Mouse (Mus musculus) left cerebral cortex, postnatal 25 days (tissue): ENCODE measurements at regions not wholly inside any gene's neighbourhood (a gene's known extent, or its start where the extent isn't known, plus 50 kb on each side); places are given as distances from the start of the nearest gene placed in this dataset.

Source experiments
- DNase-seq, 2 experiments: peaks; one replicate each; pipeline ENCODE4 v3.0.0; 2022; ENCODE audit warnings: low spot score in 2 of 2, mixed read lengths in 1 of 2
- intact Hi-C: fragments of 180-260 bp; cut with DNase I; formaldehyde crosslinking; loops from one replicate; pipeline ENCODE4 v1.15.1; 2025

DNA sequence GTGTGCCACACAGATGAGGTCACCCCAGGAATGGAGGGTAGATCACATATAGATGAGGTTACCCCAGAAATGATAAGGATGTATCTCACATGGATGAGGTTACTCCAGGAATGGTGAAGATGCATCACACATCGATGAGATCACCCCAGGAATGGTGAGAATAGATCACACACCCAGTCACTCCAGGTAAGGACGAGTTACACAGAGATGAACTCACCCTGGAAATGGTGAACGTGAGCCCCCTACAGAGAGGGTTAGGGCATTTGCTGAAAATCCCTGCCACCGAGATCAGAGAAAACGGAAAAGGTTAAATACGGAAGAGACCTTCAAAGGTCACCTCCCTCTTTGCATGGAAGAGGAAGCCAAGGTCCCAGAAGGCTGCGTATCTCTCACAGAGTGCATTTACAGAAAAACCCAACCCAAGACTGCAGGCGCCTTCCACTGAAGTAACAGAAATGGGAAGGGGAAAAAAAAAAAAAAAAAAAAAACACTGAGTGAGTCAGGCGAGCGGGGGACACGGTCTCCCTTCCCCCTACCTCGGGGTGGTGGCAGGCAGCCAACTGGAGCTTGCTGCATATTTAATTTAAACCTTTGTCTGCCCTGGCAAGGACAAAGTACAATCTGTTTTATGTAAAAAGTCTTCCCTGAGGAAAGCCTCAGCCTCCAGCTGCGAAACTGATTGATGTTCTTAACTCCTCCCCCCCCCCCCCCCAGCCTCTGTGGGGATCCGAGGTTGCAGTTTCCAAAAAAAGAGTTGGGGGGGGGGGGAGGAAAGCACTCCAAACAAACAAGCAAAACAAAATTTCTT is 175.8 kb upstream of the Jmjd1c start:
- intact Hi-C loops = loop anchor here (1.0 kb wide), 1 partner anchor 83 kb away; no protein-coding TSS in a partner anchor
- DNase-seq = peak; percentile 47 to 71

DNA sequence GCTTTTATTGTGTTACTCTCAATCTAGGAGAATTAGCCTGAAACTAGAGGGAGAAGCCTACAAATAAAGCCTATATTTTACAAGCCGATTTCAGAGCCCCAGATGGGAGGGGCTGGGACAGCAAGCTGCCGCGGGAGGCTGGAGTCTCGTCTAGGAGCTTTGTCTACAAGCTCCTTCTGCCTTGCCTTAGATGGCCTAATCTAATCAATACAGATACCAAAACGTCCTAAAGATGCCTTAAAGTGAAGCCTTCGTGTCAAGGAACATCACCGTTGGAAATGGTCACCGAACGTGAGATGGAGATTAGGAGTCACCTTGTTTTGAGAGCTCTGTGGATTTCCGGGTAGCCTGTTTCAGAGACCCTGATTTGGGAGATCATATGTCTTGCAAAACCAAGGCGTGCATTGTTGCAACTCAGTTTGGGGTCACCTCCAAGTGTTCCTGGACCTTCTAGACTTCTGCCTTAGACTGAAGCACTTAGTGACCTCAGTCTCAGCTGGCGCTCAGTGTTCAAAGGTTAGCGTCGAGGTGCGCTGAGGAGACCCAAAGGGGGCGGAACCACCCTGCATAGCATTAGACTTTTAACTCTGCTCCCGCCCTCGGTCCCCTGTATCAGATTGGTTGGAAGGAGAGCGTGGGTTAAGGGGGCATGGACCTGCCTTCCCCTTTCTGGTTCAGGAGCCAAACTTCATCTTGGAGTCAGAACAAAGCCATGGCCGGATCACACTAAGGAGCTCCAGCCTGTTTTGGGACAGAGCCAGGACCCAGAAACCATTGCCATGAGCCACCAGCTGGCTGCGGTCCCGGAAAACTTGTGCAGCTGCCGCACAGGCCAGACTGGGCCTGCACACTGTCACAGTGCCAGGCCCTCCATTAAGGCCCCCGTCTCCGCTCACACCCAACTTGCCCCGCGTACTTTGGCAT is 174.9 kb upstream of the Jmjd1c start:
- DNase-seq = peak; percentile 87 to 91
- intact Hi-C loops = loop anchor here (1.0 kb wide), 1 partner anchor 82 kb away; no protein-coding TSS in a partner anchor

DNA sequence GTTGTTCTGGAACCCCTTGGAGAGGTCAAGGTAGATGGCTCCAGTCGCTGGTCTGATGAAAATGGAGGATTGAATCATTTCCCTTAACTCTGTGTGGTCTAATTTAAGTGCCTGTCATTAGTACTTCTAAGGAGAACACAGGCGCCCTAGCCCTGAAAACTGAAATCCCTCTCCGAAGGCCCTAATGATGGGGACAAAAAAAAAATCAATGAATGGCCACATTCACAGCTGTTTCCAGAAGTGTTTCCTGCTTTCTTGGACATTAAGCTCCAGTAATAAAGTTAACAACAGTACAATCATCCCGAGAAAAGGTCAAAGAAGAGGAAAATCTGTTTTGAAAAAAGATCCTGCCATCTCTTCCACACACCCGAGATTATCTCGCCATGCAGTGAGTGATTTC is 174.1 kb upstream of the Jmjd1c start:
- intact Hi-C loops = no loop called here
- no peak for DNase-seq

DNA sequence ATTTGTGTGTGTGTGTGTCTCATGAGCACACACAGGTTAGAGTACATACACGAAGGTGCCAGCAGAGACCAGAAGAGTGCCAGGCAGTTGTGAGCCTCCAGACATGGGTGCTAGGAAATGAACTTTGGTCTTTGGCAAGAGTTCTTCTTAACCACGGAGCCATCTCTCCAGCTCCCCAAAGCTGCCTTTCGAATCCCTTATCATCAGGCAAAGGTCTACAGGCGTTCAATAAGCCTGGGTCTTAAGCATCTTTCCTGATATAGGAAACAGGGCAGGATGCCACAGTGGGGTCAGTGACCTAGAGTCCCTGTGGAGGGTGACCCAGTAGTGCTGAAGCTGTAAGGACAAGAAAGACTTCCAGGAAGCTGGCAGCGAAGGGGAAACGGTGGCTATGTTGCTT is 173.6 kb upstream of the Jmjd1c start:
- intact Hi-C loops = no loop called here
- no peak for DNase-seq

DNA sequence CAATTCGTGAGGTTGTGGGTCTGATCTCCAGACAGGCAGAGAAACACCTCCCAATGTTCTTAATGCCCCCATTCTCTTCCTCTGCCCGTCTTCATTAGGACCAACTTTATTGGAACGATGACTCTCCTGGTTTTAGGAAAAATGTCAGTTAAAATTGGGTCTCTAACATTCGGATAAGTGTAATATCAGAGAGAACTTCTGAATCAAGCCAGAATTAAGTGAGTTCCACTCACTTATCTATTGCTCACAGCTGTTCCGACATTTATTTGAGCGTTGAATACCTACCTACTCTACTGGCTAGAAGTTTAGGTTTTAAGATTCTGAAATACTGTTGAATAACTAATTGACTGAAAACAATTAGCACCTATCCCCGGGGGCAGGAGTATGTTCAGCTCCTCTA is 172.0 kb upstream of the Jmjd1c start:
- intact Hi-C loops = no loop called here
- DNase-seq = no peak

DNA sequence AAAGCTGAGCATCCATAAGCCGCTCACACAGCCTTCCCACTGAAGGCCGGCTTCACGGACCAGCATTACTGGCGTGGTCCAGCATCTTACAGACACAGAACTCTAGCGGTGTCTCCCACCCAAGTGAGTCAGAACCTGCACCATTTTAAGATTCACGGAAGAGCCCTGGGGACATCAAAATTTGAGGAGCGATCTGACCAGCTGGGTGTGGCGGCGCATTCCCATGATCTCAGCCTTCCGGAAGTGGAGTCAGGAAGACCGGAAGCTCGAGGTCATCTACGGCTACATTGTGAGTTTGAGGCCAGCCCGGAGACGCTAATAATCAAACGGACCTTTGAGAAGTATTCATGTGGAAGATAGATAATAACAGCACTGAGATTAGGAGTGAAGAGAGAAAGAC is 171.5 kb upstream of the Jmjd1c start:
- DNase-seq = no peak
- intact Hi-C loops = no loop called here

DNA sequence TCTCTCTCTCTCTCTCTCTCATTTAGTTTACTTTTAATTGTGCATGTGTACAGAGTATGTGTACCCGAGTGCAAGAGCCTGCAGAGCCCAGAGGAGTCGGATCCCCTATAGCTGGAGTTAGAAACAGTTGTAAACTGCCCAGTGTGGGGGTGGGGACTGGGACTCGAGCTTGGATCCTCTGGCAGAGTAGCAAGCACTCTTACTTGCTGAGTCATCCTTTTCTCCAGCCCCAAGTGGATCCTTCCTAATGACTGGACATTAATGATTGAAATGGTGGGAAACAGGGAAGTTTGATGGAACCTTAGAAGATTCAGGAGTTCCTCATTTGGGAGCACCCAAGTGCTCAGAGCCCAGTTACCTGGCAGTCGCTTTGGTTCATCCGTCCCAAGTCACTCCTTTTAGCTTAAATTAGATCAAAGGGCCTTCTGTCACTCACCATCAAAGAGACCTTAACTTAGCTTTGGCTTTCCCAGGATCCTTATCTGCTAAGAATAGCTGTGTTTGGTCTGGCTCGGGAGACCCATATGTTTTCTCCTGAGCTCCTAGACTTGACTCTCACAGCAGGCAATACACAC is 170.3 kb upstream of the Jmjd1c start:
- DNase-seq = no peak
- intact Hi-C loops = no loop called here

DNA sequence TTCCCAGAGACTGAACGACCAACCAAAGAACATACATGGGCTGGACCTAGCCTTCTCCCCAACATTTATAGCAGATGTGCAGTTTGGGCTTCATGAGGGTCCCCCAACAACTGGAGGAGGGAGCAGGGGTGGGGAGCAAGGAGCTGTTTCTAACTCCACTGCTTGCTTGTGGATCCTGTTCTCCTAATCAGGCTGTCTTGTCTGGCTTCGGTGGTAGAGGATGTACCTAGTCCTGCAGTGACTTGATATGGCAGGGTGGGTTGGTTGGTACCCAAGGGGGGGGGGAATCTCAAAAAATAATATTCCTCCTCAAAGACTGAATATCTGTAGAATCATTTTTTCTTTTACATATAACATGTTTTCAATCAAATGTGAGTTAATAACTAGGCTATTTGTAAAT is 168.3 kb upstream of the Jmjd1c start:
- intact Hi-C loops = no loop called here
- DNase-seq = no peak

DNA sequence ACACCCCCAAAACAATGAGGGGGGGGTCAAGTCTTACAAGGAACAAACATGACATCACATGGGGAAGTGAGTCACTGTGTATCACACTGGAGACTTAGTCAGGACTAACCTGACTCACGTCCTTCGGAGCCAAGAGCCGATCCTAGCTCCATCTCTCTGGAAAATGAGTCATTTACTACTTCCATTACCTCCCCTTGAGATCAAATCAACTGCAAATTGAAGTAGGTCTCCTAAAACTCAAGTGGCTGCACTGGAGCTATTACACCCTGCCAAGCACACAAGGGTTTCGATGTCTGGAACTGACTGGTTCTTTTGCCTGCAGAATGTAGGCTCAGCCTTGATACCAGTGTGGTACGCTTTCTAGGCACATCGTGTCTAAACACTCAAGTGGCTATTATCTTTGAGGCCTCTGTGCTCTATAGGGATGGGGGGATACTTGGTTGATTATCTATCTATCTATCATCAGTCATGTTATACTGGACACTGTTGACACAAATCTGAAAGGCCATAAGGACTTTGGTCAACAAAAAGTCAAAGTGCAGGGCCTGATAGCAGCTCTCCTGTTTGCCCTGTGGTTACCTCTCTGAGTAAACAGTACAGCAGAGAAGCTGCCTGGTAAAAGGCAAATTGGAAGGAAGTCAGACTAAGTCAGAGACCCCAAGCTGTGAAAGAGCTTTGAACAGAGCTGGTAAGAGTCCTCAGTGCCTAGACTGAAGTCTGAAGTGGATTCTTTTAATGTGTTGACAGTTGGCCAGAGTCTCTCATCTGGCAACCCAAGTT is 167.5 kb upstream of the Jmjd1c start:
- intact Hi-C loops = no loop called here
- peak in 1 of 2 experiments; percentile 64 for DNase-seq

DNA sequence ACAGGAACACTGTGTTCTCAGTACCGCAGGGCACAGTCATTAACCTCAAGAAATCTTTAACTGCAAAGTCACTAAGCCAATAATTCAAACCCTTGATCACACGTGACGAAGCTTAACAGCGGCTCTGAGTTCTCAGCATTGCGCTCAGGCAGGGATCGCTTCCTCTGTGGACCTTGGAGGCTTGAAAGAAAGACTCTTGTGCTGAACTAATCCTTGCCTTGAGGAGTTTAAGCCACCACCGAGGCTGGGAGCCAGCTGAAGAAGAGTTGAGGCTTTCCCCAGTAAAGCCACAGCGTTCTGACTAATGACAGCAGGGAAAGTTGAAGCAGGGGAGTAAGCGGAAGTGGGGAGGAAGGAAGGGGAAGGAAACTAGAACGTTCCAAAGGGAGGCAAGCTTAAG is 165.4 kb upstream of the Jmjd1c start:
- DNase-seq = no peak

DNA sequence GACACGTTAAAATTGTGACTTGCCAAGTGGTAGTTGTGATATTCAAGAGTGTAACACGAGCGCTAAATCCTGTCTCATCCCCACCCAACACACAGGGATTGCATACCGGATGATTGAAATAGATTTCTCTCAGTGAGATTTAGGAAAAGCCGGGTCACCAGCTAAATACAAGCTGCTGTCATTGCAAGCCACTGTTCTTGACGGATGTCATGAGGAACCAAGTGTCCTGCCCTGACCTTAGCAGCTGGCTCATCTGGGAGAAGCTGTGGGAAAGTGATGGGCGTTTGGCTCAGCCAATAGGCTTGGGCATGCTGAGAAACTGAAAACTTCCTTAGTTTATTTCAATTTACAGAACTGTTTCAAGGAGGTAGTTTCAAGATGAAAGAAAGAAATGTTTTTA is 164.4 kb upstream of the Jmjd1c start:
- no peak for DNase-seq
- intact Hi-C loops = no loop called here

More for the DNA sequence above, 165.4 kb upstream of the Jmjd1c start:
- intact Hi-C loops = no loop called here

DNA sequence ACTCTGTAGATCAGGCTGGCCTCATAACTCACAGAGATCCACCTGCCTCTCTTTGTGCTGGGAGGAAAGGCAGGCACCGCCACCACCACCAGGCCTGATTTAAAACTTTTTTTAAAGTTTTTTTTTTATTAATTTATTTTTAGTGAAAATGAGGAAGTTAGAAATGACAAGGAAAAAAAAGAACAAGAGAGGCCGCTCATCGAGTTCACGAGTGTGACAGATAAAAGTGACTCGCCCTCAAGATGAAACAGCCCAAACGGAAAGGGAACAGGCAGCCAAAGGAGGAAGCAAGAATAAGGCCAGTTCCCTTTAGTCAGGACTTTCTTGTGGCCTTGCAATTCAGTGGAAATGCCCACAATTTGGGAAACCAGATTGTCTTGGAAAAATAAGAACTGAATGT is 163.4 kb upstream of the Jmjd1c start:
- intact Hi-C loops = no loop called here
- DNase-seq = no peak

DNA sequence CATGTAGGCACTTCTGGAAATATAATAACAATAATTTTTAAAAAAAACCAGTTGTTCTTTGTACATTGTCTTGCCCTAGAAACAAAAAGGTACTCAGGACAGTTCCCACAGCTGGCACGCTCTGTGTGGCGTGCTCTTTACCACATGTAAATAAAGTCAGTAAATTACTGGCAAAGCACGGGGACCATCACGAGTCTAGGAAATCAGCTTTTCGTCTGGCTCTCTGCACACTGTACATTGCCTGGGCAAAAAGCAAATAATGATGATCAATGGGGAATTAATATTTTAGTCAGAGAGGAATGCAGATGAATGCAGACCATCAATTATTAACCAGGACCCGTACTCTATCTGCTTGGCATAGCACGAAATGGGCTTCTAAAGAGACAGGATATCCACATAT is 162.2 kb upstream of the Jmjd1c start:
- intact Hi-C loops = no loop called here
- DNase-seq = no peak

DNA sequence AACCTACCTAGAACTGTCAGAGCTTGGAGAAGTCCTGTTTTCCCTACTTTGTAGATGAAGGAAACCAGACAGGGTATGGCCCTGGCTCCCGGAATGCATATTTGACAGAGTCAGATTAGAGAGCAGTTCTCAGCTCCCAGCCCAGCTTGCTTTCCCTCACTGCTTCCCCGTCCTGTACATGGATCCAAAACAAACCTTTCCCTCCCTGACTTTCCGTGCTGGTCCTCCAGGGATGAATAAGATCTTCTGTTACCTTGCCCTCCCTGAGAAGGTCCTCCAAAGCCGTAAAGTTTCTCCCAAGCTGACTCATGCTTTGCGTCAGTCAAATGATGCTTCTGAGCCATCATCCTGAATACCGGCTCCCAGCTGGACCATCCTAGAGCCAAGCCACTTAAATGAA is 160.2 kb upstream of the Jmjd1c start:
- intact Hi-C loops = no loop called here
- DNase-seq = no peak

DNA sequence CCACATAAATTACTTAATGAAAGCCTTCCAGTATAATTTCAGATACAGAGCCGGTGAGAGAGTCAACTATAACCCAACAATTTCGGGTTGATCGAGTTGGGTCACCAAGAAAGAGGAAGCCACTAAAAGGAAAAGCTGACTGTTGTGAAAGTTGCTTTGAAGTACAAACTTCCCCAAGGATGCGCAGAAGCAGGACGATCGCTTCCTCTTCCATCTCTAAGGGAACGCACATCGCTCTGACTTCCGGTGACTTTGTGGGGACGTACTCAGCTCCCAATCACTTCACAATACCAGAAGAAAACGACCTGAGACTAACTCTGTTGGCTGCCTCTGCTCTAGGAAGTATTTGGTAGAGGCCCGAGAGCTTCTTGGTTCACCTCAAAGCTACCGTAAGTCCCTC is 158.8 kb upstream of the Jmjd1c start:
- DNase-seq = peak in 1 of 2 experiments; percentile 22

DNA sequence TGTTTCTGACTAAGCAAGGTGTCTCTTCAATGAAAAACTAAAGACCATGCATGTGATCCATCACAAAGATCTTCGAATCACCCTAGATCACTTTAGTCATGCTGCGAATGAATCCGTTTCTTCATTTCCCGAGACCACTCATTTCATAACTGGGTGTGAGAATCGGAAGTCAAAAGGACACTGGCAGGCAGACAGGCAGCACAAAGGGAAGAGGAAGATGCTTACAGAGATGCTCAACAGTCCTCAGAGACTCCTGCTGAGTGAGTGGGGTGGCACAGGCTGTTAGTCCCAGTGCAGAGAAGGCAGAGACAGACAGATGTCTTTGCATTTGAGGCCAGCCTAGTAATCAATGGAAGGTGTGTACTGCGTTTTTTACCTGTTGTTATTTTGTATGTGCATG is 155.6 kb upstream of the Jmjd1c start:
- no peak for DNase-seq
- intact Hi-C loops = no loop called here

More for the DNA sequence above, 158.8 kb upstream of the Jmjd1c start:
- intact Hi-C loops = no loop called here

DNA sequence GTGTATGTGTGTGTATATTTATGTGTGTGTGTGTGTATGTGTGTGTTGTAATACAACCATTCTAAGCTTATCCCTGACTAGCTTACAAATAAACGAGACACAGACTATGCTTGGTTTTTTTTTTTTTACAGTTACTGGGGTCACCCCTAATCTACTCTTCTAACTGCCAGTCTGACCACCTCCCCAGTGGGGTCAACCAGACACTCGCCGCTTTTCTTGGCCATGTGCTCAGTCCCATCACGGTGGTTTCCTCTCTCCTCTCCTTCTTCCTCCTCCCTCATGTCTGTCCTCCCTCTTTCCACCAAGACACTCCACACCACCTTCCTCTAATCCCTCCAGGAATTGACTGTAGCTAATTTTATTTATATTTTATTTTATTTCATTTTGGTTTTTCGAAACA is 155.0 kb upstream of the Jmjd1c start:
- intact Hi-C loops = no loop called here
- no peak for DNase-seq

DNA sequence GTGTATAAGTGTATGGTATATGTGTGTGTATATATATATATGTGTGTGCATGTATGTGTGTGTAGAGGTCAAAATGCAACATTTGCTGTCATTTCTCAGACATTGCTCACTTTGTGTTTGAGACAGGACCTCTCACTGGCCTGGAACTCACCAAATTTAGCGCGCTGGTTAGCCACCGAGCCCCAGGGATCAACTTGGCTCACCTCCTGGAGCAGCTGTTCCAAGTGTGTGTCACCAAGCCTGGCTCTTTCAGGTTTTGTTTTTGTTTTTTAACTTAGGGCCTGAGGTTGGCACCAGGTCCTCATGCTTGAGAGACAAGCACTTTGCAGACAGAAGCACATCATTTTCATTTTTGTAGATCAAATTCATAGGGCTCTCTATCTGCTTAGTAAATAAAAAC is 154.0 kb upstream of the Jmjd1c start:
- intact Hi-C loops = no loop called here
- no peak for DNase-seq

DNA sequence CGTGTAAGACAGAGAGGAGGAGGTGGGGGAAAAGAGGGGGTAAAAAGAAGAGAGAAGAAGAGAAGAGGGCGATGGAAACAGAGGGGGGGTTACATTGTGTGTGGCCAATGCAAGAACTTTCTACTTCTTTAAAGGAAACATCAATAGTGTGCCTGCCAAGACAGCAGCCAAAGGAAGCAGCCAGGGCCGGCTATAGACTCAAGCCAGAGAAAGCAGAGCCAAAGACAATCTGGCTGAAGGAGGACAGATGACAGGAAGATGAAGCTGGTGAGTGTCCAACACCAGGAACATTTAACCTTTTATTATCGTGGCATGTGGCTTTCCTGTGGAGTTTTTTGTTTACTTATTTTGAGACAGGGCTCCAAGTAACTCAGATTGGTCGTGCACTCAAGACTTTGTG is 152.1 kb upstream of the Jmjd1c start:
- no peak for DNase-seq
- intact Hi-C loops = no loop called here

DNA sequence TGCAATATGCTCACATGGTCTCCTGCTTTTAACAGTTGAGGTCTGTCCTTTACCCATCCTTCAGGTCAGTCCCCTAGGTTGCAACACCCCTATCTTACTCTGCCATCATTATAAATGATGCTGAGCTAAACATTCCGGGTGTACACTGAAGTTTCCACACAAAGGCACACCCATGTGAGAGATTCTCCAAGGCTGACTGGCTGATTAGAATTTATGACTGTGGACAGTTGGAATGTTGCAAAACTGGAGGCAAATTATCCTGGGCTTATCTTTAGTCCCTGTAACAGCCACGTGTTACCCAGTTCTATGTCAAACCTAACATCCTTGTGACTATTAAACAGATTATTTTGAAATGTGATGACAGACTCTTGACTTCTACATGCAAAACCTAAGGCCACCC is 149.8 kb upstream of the Jmjd1c start:
- intact Hi-C loops = no loop called here
- DNase-seq = no peak
